8 mouse cellular contexts compared by ENCODE assay signal in genomic region chr19:41801742-41802369, GRCm38 (mm10). TPM values are rescaled to one million over a fixed set of nuclear protein-coding genes. Genes with fewer than 3 reads are reported as not detected.
DNase-seq lines count a peak whose midpoint lies in the region; ATAC-seq lines count a peak whose summit lies in the region.

Arhgap19 (minus strand) TSS chr19:41802047.

- H3K9ac ChIP-seq in hindbrain, embryonic 11.5 days (ENCODE audit: low read depth, low read length), result peak within 1 kb of the TSS; percentile 74

- H3K4me1 ChIP-seq in hindbrain, embryonic 11.5 days (replicated peaks; ENCODE audit: control insufficient read depth, insufficient read depth, low read length), result peaks cover 5% of the 10 kb centered on the region

- H3K9me3 ChIP-seq in hindbrain, embryonic 11.5 days (ENCODE audit: control insufficient read depth, low read length), result no peaks in the 10 kb centered on the region

- H3K27ac ChIP-seq in hindbrain, embryonic 11.5 days (ENCODE audit: low read depth, low read length), result peak within 1 kb of the TSS; percentile 12

- H3K27me3 ChIP-seq in hindbrain, embryonic 11.5 days (ENCODE audit: control insufficient read depth, insufficient read depth, low read length), result no peaks in the 10 kb centered on the region

- H3K4me2 ChIP-seq in hindbrain, embryonic 11.5 days (replicated peaks; ENCODE audit: low read depth, low read length), result peak within 1 kb of the TSS; percentile 56

- no peaks in the 10 kb centered on the region for H3K36me3 ChIP-seq in hindbrain, embryonic 11.5 days (ENCODE audit: control insufficient read depth, insufficient read depth, low read length)

- peak within 1 kb of the TSS; percentile 77 for H3K4me3 ChIP-seq in hindbrain, embryonic 11.5 days (ENCODE audit: low read depth, low read length)

- peak; percentile 97 for DNase-seq in Muller cell, postnatal 12 days (ENCODE audit: inconsistent ontology term)
- DNase-seq in cerebellum, adult 9-11 months, result peak; percentile 94
- peak; percentile 94 to 96 for DNase-seq in frontal cortex, adult 2 months (ENCODE audit: extremely low spot score in 1 of 2, low spot score in 1 of 2)
- DNase-seq in hindbrain, embryonic 11.5 days (ENCODE audit: low spot score), result peak; percentile 93
- peak; percentile 83 to 88 for DNase-seq in layer of hippocampus, postnatal 10 days (ENCODE audit: low spot score in 2 of 2)
- peak; percentile 97 for DNase-seq in lung, postnatal 10 days
- peak; percentile 86 for DNase-seq in ovary, postnatal 36 days (ENCODE audit: low spot score)
- DNase-seq in thymus, postnatal 25 days, result peak; percentile 90

- peak; percentile 100 for ATAC-seq in hindbrain, embryonic 11.5 days (ENCODE audit: low FRiP score)

- under 1% methylated on average over 48 of the region's 48 CpGs for WGBS in hindbrain, embryonic 11.5 days

RNA-seq across cellular contexts. Expression of gene Arhgap19, which starts in this region (rescaled TPM):
- 3.5 and 3.8 TPM in 2 replicates for polyA plus RNA-seq in frontal cortex, adult 2 months (2012; rRNA removed)
- polyA plus RNA-seq in hindbrain, embryonic 11.5 days (2014; fragmentation: Nextera tagmentation; extraction: Ambion mirVana), result 31.5 and 33.3 TPM in 2 replicates
- total RNA-seq in layer of hippocampus, postnatal 10 days (2021), result 1 to 10 TPM; 3.6 to 4.4 TPM

Comparison
In these comparisons a context has a peak if more than half of its experiments do, and no peak if none do; other contexts are left out.
1. Peak in every context shown above with its lines: DNase-seq, ATAC-seq, H3K4me3 ChIP-seq and H3K27ac ChIP-seq.